Mouse (Mus musculus): Measurements from ENCODE around the gene Zswim3. TPM values are rescaled to one million over a fixed set of nuclear protein-coding genes. Genes with fewer than 3 reads are reported as not detected.

The Zswim3 gene
- polyA plus RNA-seq, 1 experiment: 5.9 TPM

DNA sequence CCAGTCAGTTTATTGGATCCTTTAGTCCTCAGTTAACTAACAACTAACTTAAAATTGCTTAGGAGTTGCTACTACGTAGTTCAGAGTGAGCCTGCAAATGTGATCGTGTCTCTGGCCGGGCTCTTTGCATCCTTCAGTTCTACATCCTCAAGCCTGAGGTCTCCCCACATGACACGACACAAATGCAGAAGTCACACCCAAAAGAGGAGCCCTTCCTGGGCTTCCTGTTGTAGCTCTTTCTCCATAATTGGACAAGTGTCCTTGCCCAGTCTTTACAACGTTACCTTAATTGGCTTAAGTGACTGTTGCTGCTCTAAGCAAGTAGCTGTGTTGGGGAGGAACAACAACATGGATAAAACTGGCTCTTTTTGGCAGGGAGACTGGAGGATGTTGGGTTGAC, 10.4 kb downstream of the Zswim3 start:
- TF ChIP-seq CTCF (IDR thresholded peaks at IDR 0.05; ENCODE audit: borderline replicate concordance, control insufficient read depth, extremely low read depth, insufficient read depth, low read length, poor library complexity) (no peak), POLR2A (IDR thresholded peaks at IDR 0.05; ENCODE audit: control insufficient read depth, extremely low read depth, insufficient read depth, low read length, poor library complexity) (no peak)
- WGBS: 83% methylated on average over 5 of the region's 5 CpGs
- DNase-seq: no peak

DNA sequence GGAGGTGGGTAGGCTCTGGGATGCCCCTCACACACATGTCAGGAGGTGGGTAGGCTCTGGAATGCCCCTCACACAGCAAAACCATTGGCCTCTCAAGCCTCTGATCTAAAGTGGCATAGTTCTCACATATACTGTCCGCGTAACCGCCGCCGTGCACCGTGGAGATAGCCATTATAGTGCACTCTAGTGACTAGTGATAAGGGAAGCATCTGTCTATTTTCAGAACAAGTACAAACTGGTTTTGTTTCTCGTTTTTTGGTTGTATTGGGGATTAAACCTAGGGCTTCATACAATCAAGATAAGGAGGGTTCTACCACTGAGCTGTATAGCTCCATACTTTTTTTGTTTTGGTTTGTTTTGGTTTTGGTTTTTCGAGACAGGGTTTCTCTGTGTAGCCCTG, 10.9 kb downstream of the Zswim3 start:
- DNase-seq: no peak
- no peak overlapping the region for H3K27ac ChIP-seq (ENCODE audit: control insufficient read depth, insufficient read depth, low read length)
- H3K4me3 ChIP-seq (ENCODE audit: control insufficient read depth, insufficient read depth, low read length): no peak overlapping the region
- TF ChIP-seq CTCF (IDR thresholded peaks at IDR 0.05; ENCODE audit: borderline replicate concordance, control insufficient read depth, extremely low read depth, insufficient read depth, low read length, poor library complexity) (no peak), POLR2A (IDR thresholded peaks at IDR 0.05; ENCODE audit: control insufficient read depth, extremely low read depth, insufficient read depth, low read length, poor library complexity) (no peak)
- peaks cover 4% of the 10 kb centered on the region; the same call in 1 of the 2 replicates for H3K36me3 ChIP-seq (ENCODE audit: control insufficient read depth, insufficient read depth, low read length)
- H3K27me3 ChIP-seq (ENCODE audit: control insufficient read depth, insufficient read depth, low read length): no peaks in the 10 kb centered on the region
- H3K4me1 ChIP-seq (replicated peaks; ENCODE audit: control insufficient read depth, insufficient read depth, low read length): no peaks in the 10 kb centered on the region
- WGBS: 95% methylated on average over 8 of the region's 8 CpGs

More for the DNA sequence above, 10.4 kb downstream of the Zswim3 start:
- H3K4me1 ChIP-seq (replicated peaks; ENCODE audit: control insufficient read depth, insufficient read depth, low read length): no peaks in the 10 kb centered on the region
- H3K4me3 ChIP-seq (ENCODE audit: control insufficient read depth, insufficient read depth, low read length): no peak overlapping the region
- H3K27ac ChIP-seq (ENCODE audit: control insufficient read depth, insufficient read depth, low read length): no peak overlapping the region
- no peaks in the 10 kb centered on the region for H3K36me3 ChIP-seq (ENCODE audit: control insufficient read depth, insufficient read depth, low read length)
- H3K27me3 ChIP-seq (ENCODE audit: control insufficient read depth, insufficient read depth, low read length): no peaks in the 10 kb centered on the region

DNA sequence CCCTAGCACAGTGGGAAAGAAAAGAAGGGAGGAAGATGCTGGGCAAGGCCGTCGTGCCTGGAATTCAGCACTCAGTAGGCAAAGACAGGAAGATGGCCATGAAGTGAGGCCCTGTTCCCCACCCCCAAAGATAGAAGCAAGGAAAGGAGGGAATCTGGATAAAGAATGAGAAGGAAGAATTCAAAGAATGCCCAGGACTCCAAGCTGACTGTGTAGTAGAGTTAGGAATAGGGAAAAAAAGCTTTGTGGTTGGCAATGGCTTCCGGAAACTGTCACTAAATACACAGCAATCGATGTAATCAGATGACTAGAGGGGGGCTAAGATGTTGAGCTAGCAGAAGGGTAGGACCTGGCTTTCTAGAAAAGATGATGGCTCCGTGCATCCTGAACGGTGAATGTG, 12.3 kb downstream of the Zswim3 start:
- Histone ChIP-seq H3K27me3 (ENCODE audit: control insufficient read depth, insufficient read depth, low read length) (no peaks in the 10 kb centered on the region), H3K27ac (ENCODE audit: control insufficient read depth, insufficient read depth, low read length) (no peak overlapping the region), H3K4me1 (replicated peaks; ENCODE audit: control insufficient read depth, insufficient read depth, low read length) (no peaks in the 10 kb centered on the region), H3K4me3 (ENCODE audit: control insufficient read depth, insufficient read depth, low read length) (no peak overlapping the region), H3K36me3 (ENCODE audit: control insufficient read depth, insufficient read depth, low read length) (peaks cover 5% of the 10 kb centered on the region; the same call in 1 of the 2 replicates)
- 95% methylated on average over 6 of the region's 6 CpGs for WGBS
- TF ChIP-seq POLR2A (IDR thresholded peaks at IDR 0.05; ENCODE audit: control insufficient read depth, extremely low read depth, insufficient read depth, low read length, poor library complexity) (no peak), CTCF (IDR thresholded peaks at IDR 0.05; ENCODE audit: borderline replicate concordance, control insufficient read depth, extremely low read depth, insufficient read depth, low read length, poor library complexity) (no peak)
- no peak for DNase-seq

DNA sequence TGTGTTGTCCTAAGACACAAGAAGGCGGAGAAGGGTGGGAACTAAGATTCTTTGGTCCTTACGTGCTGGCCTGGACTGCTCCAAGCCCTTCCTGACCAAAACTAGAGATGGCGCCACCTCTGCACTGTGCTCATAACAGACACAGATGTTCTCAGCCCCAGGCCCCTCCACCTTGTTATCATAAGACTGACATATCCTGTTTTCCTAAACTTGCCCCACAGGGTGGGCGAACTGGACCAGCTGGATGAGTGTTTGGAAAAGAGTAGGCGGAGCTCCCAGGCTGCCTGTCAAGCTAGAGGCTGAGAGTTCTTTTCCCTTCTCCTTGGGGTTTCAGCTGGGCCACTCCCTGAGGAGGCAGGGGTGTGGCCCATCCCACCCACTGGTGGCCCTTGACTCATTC, 12.8 kb downstream of the Zswim3 start:
- DNase-seq: no peak
- Histone ChIP-seq H3K27me3 (ENCODE audit: control insufficient read depth, insufficient read depth, low read length) (no peaks in the 10 kb centered on the region), H3K27ac (ENCODE audit: control insufficient read depth, insufficient read depth, low read length) (no peak overlapping the region), H3K36me3 (ENCODE audit: control insufficient read depth, insufficient read depth, low read length) (peaks cover 5% of the 10 kb centered on the region; the same call in 1 of the 2 replicates), H3K4me1 (replicated peaks; ENCODE audit: control insufficient read depth, insufficient read depth, low read length) (no peaks in the 10 kb centered on the region), H3K4me3 (ENCODE audit: control insufficient read depth, insufficient read depth, low read length) (no peak overlapping the region)
- WGBS: 97% methylated on average over 5 of the region's 5 CpGs
- TF ChIP-seq CTCF (IDR thresholded peaks at IDR 0.05; ENCODE audit: borderline replicate concordance, control insufficient read depth, extremely low read depth, insufficient read depth, low read length, poor library complexity) (no peak), POLR2A (IDR thresholded peaks at IDR 0.05; ENCODE audit: control insufficient read depth, extremely low read depth, insufficient read depth, low read length, poor library complexity) (no peak)

DNA sequence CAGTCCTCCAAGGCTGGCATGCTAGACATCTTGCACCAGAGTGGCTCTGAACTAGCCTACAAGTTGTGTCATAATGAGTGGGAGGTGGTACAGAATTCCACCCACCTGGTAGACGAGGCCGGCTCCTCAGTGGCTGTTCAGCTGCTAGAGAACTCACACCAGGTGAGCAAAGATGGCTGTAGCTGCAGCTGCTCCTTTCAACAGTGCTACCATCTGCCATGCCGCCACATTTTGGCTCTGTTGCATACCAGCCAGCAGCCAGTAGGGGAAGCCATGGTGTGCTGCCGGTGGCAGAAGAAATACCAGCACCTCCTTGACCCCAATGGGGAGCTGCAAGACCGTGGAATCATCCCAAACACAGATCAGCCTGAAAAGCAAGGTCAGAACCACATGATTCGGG, 16.2 kb downstream of the Zswim3 start:
- no peak for TF ChIP-seq CTCF (IDR thresholded peaks at IDR 0.05; ENCODE audit: borderline replicate concordance, control insufficient read depth, extremely low read depth, insufficient read depth, low read length, poor library complexity)
- 95% methylated on average over 6 of the region's 6 CpGs for WGBS
- Histone ChIP-seq H3K4me3 (ENCODE audit: control insufficient read depth, insufficient read depth, low read length) (no peak overlapping the region), H3K36me3 (ENCODE audit: control insufficient read depth, insufficient read depth, low read length) (peaks cover 7% of the 10 kb centered on the region; the same call in 1 of the 2 replicates), H3K4me1 (replicated peaks; ENCODE audit: control insufficient read depth, insufficient read depth, low read length) (0 out of 2 replicates have a peak, but pooled peaks cover 2% of the 10 kb centered on the region), H3K27ac (ENCODE audit: control insufficient read depth, insufficient read depth, low read length) (no peak overlapping the region), H3K27me3 (ENCODE audit: control insufficient read depth, insufficient read depth, low read length) (no peaks in the 10 kb centered on the region)
- no peak for DNase-seq

DNA sequence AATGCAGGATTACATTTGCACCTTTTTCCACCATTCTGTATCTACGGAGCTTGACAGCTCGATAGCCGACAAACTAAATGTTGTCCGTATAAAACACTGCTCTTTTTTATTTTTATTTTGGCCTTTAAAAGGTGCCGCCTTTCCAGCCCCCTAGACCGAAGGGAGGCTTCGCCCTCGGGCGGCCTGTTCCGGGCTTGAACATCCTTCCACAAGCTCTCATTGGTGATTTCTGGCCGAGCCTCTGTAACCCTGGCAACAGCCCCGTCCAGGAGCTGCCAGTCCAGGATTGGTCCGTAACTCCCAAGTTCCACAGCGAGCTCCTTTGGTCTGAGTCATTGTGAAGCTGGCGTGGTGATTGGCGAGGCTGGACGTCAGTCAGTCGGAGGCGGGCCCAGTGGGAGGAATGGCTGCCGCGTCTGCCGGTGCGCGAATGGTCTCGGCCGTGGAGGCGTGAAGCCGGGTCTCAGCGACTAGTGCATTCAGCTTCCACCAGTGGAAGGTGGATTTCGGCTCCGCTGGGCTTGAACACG, 17.8 kb downstream of the Zswim3 start, which contains the start of gene Zswim1:
Gene Zswim1 (plus strand): TSS at position 51 of the 530 bp plus-strand sequence.
- H3K4me1 ChIP-seq (replicated peaks; ENCODE audit: control insufficient read depth, insufficient read depth, low read length): 0 out of 2 replicates have a peak, but pooled peaks cover 2% of the 10 kb centered on the region
- peak within 1 kb of the TSS; percentile 75 for H3K4me3 ChIP-seq (ENCODE audit: control insufficient read depth, insufficient read depth, low read length)
- no peaks in the 10 kb centered on the region for H3K27me3 ChIP-seq (ENCODE audit: control insufficient read depth, insufficient read depth, low read length)
- 1% methylated on average over 32 of the region's 32 CpGs for WGBS
- DNase-seq: peak; percentile 100
- H3K27ac ChIP-seq (ENCODE audit: control insufficient read depth, insufficient read depth, low read length): no peak within 1 kb of the TSS
- TF ChIP-seq CTCF (IDR thresholded peaks at IDR 0.05; ENCODE audit: borderline replicate concordance, control insufficient read depth, extremely low read depth, insufficient read depth, low read length, poor library complexity): peak; percentile 69
- peak; percentile 77 for TF ChIP-seq POLR2A (IDR thresholded peaks at IDR 0.05; ENCODE audit: control insufficient read depth, extremely low read depth, insufficient read depth, low read length, poor library complexity)
- H3K36me3 ChIP-seq (ENCODE audit: control insufficient read depth, insufficient read depth, low read length): peaks cover 8% of the 10 kb centered on the region; the same call in 1 of the 2 replicates
